Mouse (Mus musculus) lung, embryonic 16.5 days (tissue): ENCODE measurements around the gene Gm28729. TPM values are rescaled to one million over a fixed set of nuclear protein-coding genes. Genes with fewer than 3 reads are reported as not detected.
"Not testable (repeated sequence)": the region's sequence is repeated elsewhere in the genome, so short reads cannot be mapped to it uniquely, and the experiment has no call there.

Experiments
- ATAC-seq: fragments of 200-750 bp; cut with Nextera tagmentation; 2 replicates; pipeline ENCODE4 v1.8.0; 2017; ENCODE audit warnings: low read depth, mild to moderate bottlenecking, moderate library complexity
- H3K27ac ChIP-seq: fragments of 300-500 bp; sonication (generic); 2 replicates; pipeline ENCODE4 v1.5.1; 2014; ENCODE audit warnings: mild to moderate bottlenecking, control low read depth, low read length
- H3K27me3 ChIP-seq: fragments of 300-500 bp; sonication (generic); 2 replicates; pipeline ENCODE4 v1.6.1; 2014; ENCODE audit warnings: low read depth, low read length, mixed read lengths; ENCODE audit not compliant: control insufficient read depth, insufficient read depth
- H3K36me3 ChIP-seq: fragments of 300-500 bp; sonication (generic); 2 replicates; pipeline ENCODE4 v1.6.1; 2014; ENCODE audit warnings: low read length; ENCODE audit not compliant: control insufficient read depth, insufficient read depth
- H3K4me1 ChIP-seq: fragments of 300-500 bp; sonication (generic); replicated peaks from 2 replicates; pipeline ENCODE4 v1.6.1; 2014; ENCODE audit warnings: low read length, mixed read lengths; ENCODE audit not compliant: control insufficient read depth, insufficient read depth
- H3K4me2 ChIP-seq: fragments of 300-500 bp; sonication (generic); 2 replicates; pipeline ENCODE4 v1.6.1; 2014; ENCODE audit warnings: low read depth, low read length, control low read depth
- H3K4me3 ChIP-seq: fragments of 300-500 bp; sonication (generic); 2 replicates; pipeline ENCODE4 v1.5.1; 2014; ENCODE audit warnings: mild to moderate bottlenecking, low read length, control low read depth
- H3K9ac ChIP-seq: fragments of 300-500 bp; sonication (generic); 2 replicates; pipeline ENCODE4 v1.6.1; 2014; ENCODE audit warnings: low read length, control low read depth
- H3K9me3 ChIP-seq: fragments of 300-500 bp; sonication (generic); 2 replicates; pipeline ENCODE4 v1.6.1; 2016; ENCODE audit warnings: low read length; ENCODE audit not compliant: control insufficient read depth
- WGBS: fragments of 180-500 bp; shearing (Covaris S2); extraction: QIAGEN DNeasy Blood & Tissue Kit; methylation state at CpG from one replicate; pipeline ENCODE4 v1.1.7; 2014; 5-methylcytosine and 5-hydroxymethylcytosine counted together
- polyA plus RNA-seq: library from polyadenylated mRNA; unstranded; fragments of >200 nt; fragmentation: Nextera tagmentation; extraction: Ambion mirVana; gene quantifications from 2 replicates; pipeline ENCODE4 v1.2.1, GENCODE M21; 2015

The Gm28729 gene
- polyA plus RNA-seq, 1 experiment from 2014 or later, result 1.7 TPM

- H3K4me2 ChIP-seq, result peak overlapping the region; percentile 24
- H3K4me1 ChIP-seq, result 0 out of 2 replicates have a peak, but pooled peaks cover 2% of the 10 kb centered on the region
- H3K27me3 ChIP-seq, result no peaks in the 10 kb centered on the region
- peak; percentile 71; the same call in 1 of the 2 replicates for ATAC-seq
- H3K36me3 ChIP-seq, result peaks cover 15% of the 10 kb centered on the region
- no peak overlapping the region for H3K27ac ChIP-seq
- H3K4me3 ChIP-seq, result no peak overlapping the region
- 36% methylated on average over 27 of the region's 27 CpGs for WGBS
- no peaks in the 10 kb centered on the region for H3K9me3 ChIP-seq
- H3K9ac ChIP-seq, result no peak overlapping the region; the same call in 1 of the 2 replicates
These were observed 18.9 kb upstream of the Gm28729 start for GRCm38 (mm10) chr9:96543643-96544640.

- no peaks in the 10 kb centered on the region for H3K27me3 ChIP-seq
- peaks cover 8% of the 10 kb centered on the region for H3K4me1 ChIP-seq
These were observed 13.9 kb upstream of the Gm28729 start for GRCm38 (mm10) chr9:96538916-96539315.

GRCm38 (mm10) chr9:96537615-96537919 is 12.5 kb upstream of the Gm28729 start:
- Histone ChIP-seq H3K9me3 (no peaks in the 10 kb centered on the region), H3K9ac (no peak overlapping the region), H3K4me2 (peak overlapping the region; percentile 82; the same call in 1 of the 2 replicates), H3K4me1 (peaks cover 17% of the 10 kb centered on the region), H3K36me3 (peaks cover 5% of the 10 kb centered on the region), H3K27me3 (no peaks in the 10 kb centered on the region), H3K27ac (no peak overlapping the region), H3K4me3 (no peak overlapping the region)
- ATAC-seq, result no peak; the same call in 1 of the 2 replicates
- WGBS, result 82% methylated on average over 6 of the region's 6 CpGs

More at GRCm38 (mm10) chr9:96538916-96539315, 13.9 kb upstream of the Gm28729 start:
- no peaks in the 10 kb centered on the region for H3K9me3 ChIP-seq
- no peak overlapping the region for H3K4me2 ChIP-seq
- H3K36me3 ChIP-seq, result peaks cover 5% of the 10 kb centered on the region
- no peak overlapping the region for H3K27ac ChIP-seq
- WGBS, result 48% methylated on average over 10 of the region's 10 CpGs
- H3K9ac ChIP-seq, result no peak overlapping the region
- peak; percentile 42; the same call in 1 of the 2 replicates for ATAC-seq
- no peak overlapping the region for H3K4me3 ChIP-seq

GRCm38 (mm10) chr9:96536895-96537614 is 12.0 kb upstream of the Gm28729 start:
- peaks cover 5% of the 10 kb centered on the region for H3K36me3 ChIP-seq
- no peaks in the 10 kb centered on the region for H3K9me3 ChIP-seq
- ATAC-seq, result peak; percentile 92
- WGBS, result 21% methylated on average over 37 of the region's 37 CpGs
- peak overlapping the region; percentile 85 for H3K9ac ChIP-seq
- H3K27ac ChIP-seq, result peak overlapping the region; percentile 48
- H3K27me3 ChIP-seq, result no peaks in the 10 kb centered on the region
- H3K4me3 ChIP-seq, result peak overlapping the region; percentile 62
- peak overlapping the region; percentile 82 for H3K4me2 ChIP-seq
- peaks cover 18% of the 10 kb centered on the region for H3K4me1 ChIP-seq

- not testable (repeated sequence) for H3K27ac ChIP-seq, ATAC-seq, H3K4me2 ChIP-seq, H3K27me3 ChIP-seq, H3K4me3 ChIP-seq, H3K36me3 ChIP-seq, H3K9ac ChIP-seq, H3K9me3 ChIP-seq
- H3K4me1 ChIP-seq, result peaks cover 18% of the 10 kb centered on the region
- WGBS, result 78% methylated on average over 4 of the region's 4 CpGs
These were observed 11.0 kb upstream of the Gm28729 start for GRCm38 (mm10) chr9:96536093-96536492.

- Histone ChIP-seq H3K9ac (no peak overlapping the region), H3K27me3 (no peaks in the 10 kb centered on the region), H3K36me3 (no peaks in the 10 kb centered on the region), H3K9me3 (no peaks in the 10 kb centered on the region), H3K4me3 (no peak overlapping the region), H3K27ac (no peak overlapping the region), H3K4me2 (no peak overlapping the region), H3K4me1 (peaks cover 23% of the 10 kb centered on the region)
- no peak for ATAC-seq
- WGBS, result 79% methylated on average over 6 of the region's 6 CpGs
These were observed 10.4 kb upstream of the Gm28729 start for GRCm38 (mm10) chr9:96535431-96535830.

- 82% methylated on average over 4 of the region's 4 CpGs for WGBS
- no peak overlapping the region for H3K9ac ChIP-seq
- H3K4me3 ChIP-seq, result no peak overlapping the region
- H3K4me1 ChIP-seq, result peaks cover 26% of the 10 kb centered on the region
- H3K4me2 ChIP-seq, result no peak overlapping the region
- ATAC-seq, result no peak
- no peaks in the 10 kb centered on the region for H3K36me3 ChIP-seq
- H3K9me3 ChIP-seq, result no peaks in the 10 kb centered on the region
- H3K27me3 ChIP-seq, result no peaks in the 10 kb centered on the region
- H3K27ac ChIP-seq, result peak overlapping the region; percentile 43; the same call in 1 of the 2 replicates
These were observed 9.2 kb upstream of the Gm28729 start for GRCm38 (mm10) chr9:96534256-96534655.

- peaks cover 26% of the 10 kb centered on the region for H3K4me1 ChIP-seq
- no peak overlapping the region for H3K4me3 ChIP-seq
- H3K27me3 ChIP-seq, result no peaks in the 10 kb centered on the region
- no peaks in the 10 kb centered on the region for H3K36me3 ChIP-seq
- H3K27ac ChIP-seq, result peak overlapping the region; percentile 55
- WGBS, result 38% methylated on average over 6 of the region's 6 CpGs
- no peak overlapping the region for H3K4me2 ChIP-seq
- H3K9me3 ChIP-seq, result no peaks in the 10 kb centered on the region
- no peak for ATAC-seq
- no peak overlapping the region for H3K9ac ChIP-seq
These were observed 8.4 kb upstream of the Gm28729 start for GRCm38 (mm10) chr9:96533476-96533875.

GRCm38 (mm10) chr9:96532531-96532930 is 7.5 kb upstream of the Gm28729 start:
- Histone ChIP-seq H3K27me3 (no peaks in the 10 kb centered on the region), H3K27ac (peak overlapping the region; percentile 55), H3K4me3 (no peak overlapping the region), H3K36me3 (no peaks in the 10 kb centered on the region), H3K9me3 (no peaks in the 10 kb centered on the region), H3K9ac (no peak overlapping the region), H3K4me2 (no peak overlapping the region), H3K4me1 (peaks cover 25% of the 10 kb centered on the region)
- WGBS, result 30% methylated on average over 4 of the region's 4 CpGs
- no peak for ATAC-seq
